Mouse (Mus musculus): ENCODE measurements around the gene Irf2bp1. TPM values are rescaled to one million over a fixed set of nuclear protein-coding genes. Genes with fewer than 3 reads are reported as not detected.

Gene Irf2bp1
- polyA plus RNA-seq, 1 experiment from 2014 or later = 31.6 TPM

- peak overlapping the region; percentile 57 for H3K9ac ChIP-seq (ENCODE audit: low read length)
- peaks cover 6% of the 10 kb centered on the region for H3K4me1 ChIP-seq (replicated peaks; ENCODE audit: control insufficient read depth, insufficient read depth, low read length)
- H3K27me3 ChIP-seq (ENCODE audit: control insufficient read depth, insufficient read depth, low read length) = peaks cover 20% of the 10 kb centered on the region
- ATAC-seq (replicated peaks; ENCODE audit: low FRiP score) (no peak), DNase-seq (ENCODE audit: low spot score) (peak; percentile 68)
- H3K4me3 ChIP-seq (ENCODE audit: low read depth, low read length) = peak overlapping the region; percentile 47
- H3K4me2 ChIP-seq (ENCODE audit: low read depth, low read length, severe bottlenecking) = peak overlapping the region; percentile 77
- no peaks in the 10 kb centered on the region for H3K9me3 ChIP-seq (ENCODE audit: control insufficient read depth, low read length)
- H3K27ac ChIP-seq (ENCODE audit: low read depth, low read length) = no peak overlapping the region
- no peaks in the 10 kb centered on the region for H3K36me3 ChIP-seq (ENCODE audit: control insufficient read depth, insufficient read depth, low read length)
- WGBS = under 1% methylated on average over 58 of the region's 59 CpGs
Observed at GRCm38 (mm10) chr7:18991660-18992293, 12.1 kb upstream of the Irf2bp1 start.

- WGBS = 4% methylated on average over 31 of the region's 31 CpGs
- Histone ChIP-seq H3K27ac (ENCODE audit: low read depth, low read length) (no peak overlapping the region), H3K4me1 (replicated peaks; ENCODE audit: control insufficient read depth, insufficient read depth, low read length) (peaks cover 6% of the 10 kb centered on the region), H3K9ac (ENCODE audit: low read length) (peak overlapping the region; percentile 57), H3K4me2 (ENCODE audit: low read depth, low read length, severe bottlenecking) (peak overlapping the region; percentile 77), H3K4me3 (ENCODE audit: low read depth, low read length) (peak overlapping the region; percentile 47), H3K27me3 (ENCODE audit: control insufficient read depth, insufficient read depth, low read length) (peaks cover 20% of the 10 kb centered on the region), H3K36me3 (ENCODE audit: control insufficient read depth, insufficient read depth, low read length) (no peaks in the 10 kb centered on the region), H3K9me3 (ENCODE audit: control insufficient read depth, low read length) (no peaks in the 10 kb centered on the region)
- no peak for ATAC-seq (replicated peaks; ENCODE audit: low FRiP score)
- no peak for DNase-seq (ENCODE audit: low spot score)
Observed at GRCm38 (mm10) chr7:18992294-18992675, 11.6 kb upstream of the Irf2bp1 start.

- no peak for ATAC-seq (replicated peaks; ENCODE audit: low FRiP score)
- 91% methylated on average over 5 of the region's 5 CpGs for WGBS
- H3K4me1 ChIP-seq (replicated peaks; ENCODE audit: control insufficient read depth, insufficient read depth, low read length) = peaks cover 6% of the 10 kb centered on the region
- no peak overlapping the region for H3K9ac ChIP-seq (ENCODE audit: low read length)
- H3K36me3 ChIP-seq (ENCODE audit: control insufficient read depth, insufficient read depth, low read length) = no peaks in the 10 kb centered on the region
- H3K4me2 ChIP-seq (ENCODE audit: low read depth, low read length, severe bottlenecking) = no peak overlapping the region
- H3K4me3 ChIP-seq (ENCODE audit: low read depth, low read length) = no peak overlapping the region
- peaks cover 20% of the 10 kb centered on the region for H3K27me3 ChIP-seq (ENCODE audit: control insufficient read depth, insufficient read depth, low read length)
- no peaks in the 10 kb centered on the region for H3K9me3 ChIP-seq (ENCODE audit: control insufficient read depth, low read length)
- H3K27ac ChIP-seq (ENCODE audit: low read depth, low read length) = no peak overlapping the region
- DNase-seq (ENCODE audit: low spot score) = no peak
Observed at GRCm38 (mm10) chr7:18993036-18993435, 10.8 kb upstream of the Irf2bp1 start.

GRCm38 (mm10) chr7:18998835-18999234 is 5.0 kb upstream of the Irf2bp1 start:
- Histone ChIP-seq H3K27ac (ENCODE audit: low read depth, low read length) (no peak overlapping the region), H3K9me3 (ENCODE audit: control insufficient read depth, low read length) (no peaks in the 10 kb centered on the region), H3K4me2 (ENCODE audit: low read depth, low read length, severe bottlenecking) (no peak overlapping the region), H3K36me3 (ENCODE audit: control insufficient read depth, insufficient read depth, low read length) (no peaks in the 10 kb centered on the region), H3K4me3 (ENCODE audit: low read depth, low read length) (no peak overlapping the region), H3K27me3 (ENCODE audit: control insufficient read depth, insufficient read depth, low read length) (no peaks in the 10 kb centered on the region), H3K4me1 (replicated peaks; ENCODE audit: control insufficient read depth, insufficient read depth, low read length) (0 out of 2 replicates have a peak, but pooled peaks cover 3% of the 10 kb centered on the region), H3K9ac (ENCODE audit: low read length) (no peak overlapping the region)
- DNase-seq (ENCODE audit: low spot score) (no peak), ATAC-seq (replicated peaks; ENCODE audit: low FRiP score) (no peak)
- WGBS = 36% methylated on average over 9 of the region's 9 CpGs

GRCm38 (mm10) chr7:19000421-19000820 is 3.4 kb upstream of the Irf2bp1 start:
- 0 out of 2 replicates have a peak overlapping the region, but pooled peaks have one; percentile 4 for H3K9ac ChIP-seq (ENCODE audit: low read length)
- WGBS = 62% methylated on average over 10 of the region's 10 CpGs
- peak overlapping the region; percentile 3 for H3K4me3 ChIP-seq (ENCODE audit: low read depth, low read length)
- H3K9me3 ChIP-seq (ENCODE audit: control insufficient read depth, low read length) = no peaks in the 10 kb centered on the region
- DNase-seq (ENCODE audit: low spot score) = no peak
- H3K4me1 ChIP-seq (replicated peaks; ENCODE audit: control insufficient read depth, insufficient read depth, low read length) = peaks cover 13% of the 10 kb centered on the region
- H3K4me2 ChIP-seq (ENCODE audit: low read depth, low read length, severe bottlenecking) = peak overlapping the region; percentile 34
- no peak overlapping the region for H3K27ac ChIP-seq (ENCODE audit: low read depth, low read length)
- peaks cover 1% of the 10 kb centered on the region; the same call in 1 of the 2 replicates for H3K36me3 ChIP-seq (ENCODE audit: control insufficient read depth, insufficient read depth, low read length)
- H3K27me3 ChIP-seq (ENCODE audit: control insufficient read depth, insufficient read depth, low read length) = no peaks in the 10 kb centered on the region
- no peak for ATAC-seq (replicated peaks; ENCODE audit: low FRiP score)

GRCm38 (mm10) chr7:19001066-19001806 is 2.6 kb upstream of the Irf2bp1 start:
- Histone ChIP-seq H3K27me3 (ENCODE audit: control insufficient read depth, insufficient read depth, low read length) (no peaks in the 10 kb centered on the region), H3K9me3 (ENCODE audit: control insufficient read depth, low read length) (no peaks in the 10 kb centered on the region), H3K9ac (ENCODE audit: low read length) (no peak overlapping the region), H3K4me2 (ENCODE audit: low read depth, low read length, severe bottlenecking) (peak overlapping the region; percentile 34; the same call in 1 of the 2 replicates), H3K4me1 (replicated peaks; ENCODE audit: control insufficient read depth, insufficient read depth, low read length) (peaks cover 20% of the 10 kb centered on the region), H3K36me3 (ENCODE audit: control insufficient read depth, insufficient read depth, low read length) (peaks cover 3% of the 10 kb centered on the region; the same call in 1 of the 2 replicates), H3K27ac (ENCODE audit: low read depth, low read length) (no peak overlapping the region), H3K4me3 (ENCODE audit: low read depth, low read length) (peak overlapping the region; percentile 3)
- DNase-seq (ENCODE audit: low spot score) (peak; percentile 71), ATAC-seq (replicated peaks; ENCODE audit: low FRiP score) (no peak)
- WGBS = 35% methylated on average over 18 of the region's 18 CpGs

- H3K9me3 ChIP-seq (ENCODE audit: control insufficient read depth, low read length) = no peaks in the 10 kb centered on the region
Observed at GRCm38 (mm10) chr7:19001807-19002085, 2.1 kb upstream of the Irf2bp1 start.

GRCm38 (mm10) chr7:19002115-19002514 is 1.7 kb upstream of the Irf2bp1 start:
- Histone ChIP-seq H3K27ac (ENCODE audit: low read depth, low read length) (no peak overlapping the region), H3K4me2 (ENCODE audit: low read depth, low read length, severe bottlenecking) (peak overlapping the region; percentile 67; the same call in 1 of the 2 replicates)
- WGBS = 57% methylated on average over 4 of the region's 4 CpGs

More at GRCm38 (mm10) chr7:19001807-19002085, 2.1 kb upstream of the Irf2bp1 start:
- Histone ChIP-seq H3K4me2 (ENCODE audit: low read depth, low read length, severe bottlenecking) (no peak overlapping the region), H3K27me3 (ENCODE audit: control insufficient read depth, insufficient read depth, low read length) (no peaks in the 10 kb centered on the region), H3K36me3 (ENCODE audit: control insufficient read depth, insufficient read depth, low read length) (peaks cover 3% of the 10 kb centered on the region; the same call in 1 of the 2 replicates), H3K4me1 (replicated peaks; ENCODE audit: control insufficient read depth, insufficient read depth, low read length) (peaks cover 22% of the 10 kb centered on the region), H3K9ac (ENCODE audit: low read length) (no peak overlapping the region), H3K27ac (ENCODE audit: low read depth, low read length) (no peak overlapping the region), H3K4me3 (ENCODE audit: low read depth, low read length) (no peak overlapping the region)
- no peak for DNase-seq (ENCODE audit: low spot score)
- WGBS = 81% methylated on average over 3 of the region's 3 CpGs
- ATAC-seq (replicated peaks; ENCODE audit: low FRiP score) = no peak

More at GRCm38 (mm10) chr7:19002115-19002514, 1.7 kb upstream of the Irf2bp1 start:
- no peaks in the 10 kb centered on the region for H3K9me3 ChIP-seq (ENCODE audit: control insufficient read depth, low read length)
- peaks cover 22% of the 10 kb centered on the region for H3K4me1 ChIP-seq (replicated peaks; ENCODE audit: control insufficient read depth, insufficient read depth, low read length)
- peak overlapping the region; percentile 30 for H3K4me3 ChIP-seq (ENCODE audit: low read depth, low read length)
- no peaks in the 10 kb centered on the region for H3K27me3 ChIP-seq (ENCODE audit: control insufficient read depth, insufficient read depth, low read length)
- peaks cover 3% of the 10 kb centered on the region; the same call in 1 of the 2 replicates for H3K36me3 ChIP-seq (ENCODE audit: control insufficient read depth, insufficient read depth, low read length)
- no peak for ATAC-seq (replicated peaks; ENCODE audit: low FRiP score)
- no peak for DNase-seq (ENCODE audit: low spot score)
- peak overlapping the region; percentile 73; the same call in 1 of the 2 replicates for H3K9ac ChIP-seq (ENCODE audit: low read length)

Data from forebrain, embryonic 11.5 days (tissue).